In genomic region chr9:50602055-50602845, GRCm38 (mm10) we compare ENCODE assay signal across 8 mouse cellular contexts. TPM values are rescaled to one million over a fixed set of nuclear protein-coding genes. Genes with fewer than 3 reads are reported as not detected.
DNase-seq lines count a peak whose midpoint lies in the region; ATAC-seq lines count a peak whose summit lies in the region.

No protein-coding gene starts in this region.

- no peaks in the 10 kb centered on the region for H3K27me3 ChIP-seq in heart, embryonic 12.5 days (replicated peaks)
- no peaks in the 10 kb centered on the region for H3K27me3 ChIP-seq in embryonic facial prominence, embryonic 12.5 days
- H3K27me3 ChIP-seq in midbrain, embryonic 14.5 days (ENCODE audit: control insufficient read depth, insufficient read depth, low read length), result no peaks in the 10 kb centered on the region

- peak overlapping the region; percentile 91 for H3K9ac ChIP-seq in heart, embryonic 12.5 days
- peak overlapping the region; percentile 79; the same call in 1 of the 2 replicates for H3K9ac ChIP-seq in embryonic facial prominence, embryonic 12.5 days
- no peak overlapping the region; the same call in 1 of the 2 replicates for H3K9ac ChIP-seq in midbrain, embryonic 14.5 days (replicated peaks; ENCODE audit: low read length)

- no peak for DNase-seq in heart, postnatal 25 days (ENCODE audit: low spot score)
- peak; percentile 36 for DNase-seq in kidney, adult 9 months
- no peak for DNase-seq in midbrain, embryonic 14.5 days
- DNase-seq in frontal cortex, adult 2 months (ENCODE audit: extremely low spot score in 1 of 2, low spot score in 1 of 2), result no peak
- DNase-seq in layer of hippocampus, postnatal 25 days (ENCODE audit: extremely low spot score in 1 of 2, low spot score in 1 of 2), result no peak
- DNase-seq in urinary bladder, postnatal 14 days (ENCODE audit: low spot score), result no peak

- peak overlapping the region; percentile 91 for H3K4me3 ChIP-seq in heart, embryonic 12.5 days
- H3K4me3 ChIP-seq in embryonic facial prominence, embryonic 12.5 days, result peak overlapping the region; percentile 84
- H3K4me3 ChIP-seq in midbrain, embryonic 14.5 days (replicated peaks; ENCODE audit: low read depth, low read length), result peak overlapping the region; percentile 86

- no peaks in the 10 kb centered on the region for H3K9me3 ChIP-seq in heart, embryonic 12.5 days (replicated peaks)
- no peaks in the 10 kb centered on the region for H3K9me3 ChIP-seq in embryonic facial prominence, embryonic 12.5 days
- H3K9me3 ChIP-seq in midbrain, embryonic 14.5 days (ENCODE audit: control insufficient read depth, low read length), result no peaks in the 10 kb centered on the region

- H3K4me2 ChIP-seq in heart, embryonic 12.5 days, result peak overlapping the region; percentile 76
- H3K4me2 ChIP-seq in embryonic facial prominence, embryonic 12.5 days (replicated peaks), result peak overlapping the region; percentile 89
- peak overlapping the region; percentile 94 for H3K4me2 ChIP-seq in midbrain, embryonic 14.5 days (ENCODE audit: low read length)

- 72% methylated on average over 7 of the region's 7 CpGs for WGBS in heart, embryonic 12.5 days
- 87% methylated on average over 7 of the region's 7 CpGs for WGBS in embryonic facial prominence, embryonic 12.5 days
- WGBS in midbrain, embryonic 14.5 days, result 91% methylated on average over 7 of the region's 7 CpGs

- intact Hi-C loops in heart, postnatal 25 days (cut with DNase I), result no loop called here

- no peak for ATAC-seq in heart, embryonic 12.5 days (ENCODE audit: insufficient number of reproducible peaks, low FRiP score)
- ATAC-seq in embryonic facial prominence, embryonic 12.5 days (ENCODE audit: insufficient number of reproducible peaks, insufficient read depth, low FRiP score, low TSS enrichment), result no peak
- no peak for ATAC-seq in midbrain, embryonic 14.5 days (ENCODE audit: low FRiP score, low TSS enrichment)

- H3K36me3 ChIP-seq in heart, embryonic 12.5 days, result peaks cover 50% of the 10 kb centered on the region
- H3K36me3 ChIP-seq in embryonic facial prominence, embryonic 12.5 days, result peaks cover 27% of the 10 kb centered on the region
- peaks cover 48% of the 10 kb centered on the region for H3K36me3 ChIP-seq in midbrain, embryonic 14.5 days (ENCODE audit: control insufficient read depth, insufficient read depth, low read length)

- H3K27ac ChIP-seq in heart, embryonic 12.5 days (ENCODE audit: poor library complexity, severe bottlenecking), result 0 out of 2 replicates have a peak overlapping the region, but pooled peaks have one; percentile 43
- H3K27ac ChIP-seq in embryonic facial prominence, embryonic 12.5 days, result no peak overlapping the region
- H3K27ac ChIP-seq in midbrain, embryonic 14.5 days (replicated peaks; ENCODE audit: low read depth, low read length), result no peak overlapping the region

- peaks cover 37% of the 10 kb centered on the region for H3K4me1 ChIP-seq in heart, embryonic 12.5 days (replicated peaks)
- peaks cover 22% of the 10 kb centered on the region for H3K4me1 ChIP-seq in embryonic facial prominence, embryonic 12.5 days
- peaks cover 23% of the 10 kb centered on the region for H3K4me1 ChIP-seq in midbrain, embryonic 14.5 days (ENCODE audit: control insufficient read depth, insufficient read depth, low read length)

RNA-seq across cellular contexts. Expression of gene Sdhd, which starts 1.4 kb away (rescaled TPM):
- 570 and 575 TPM in 2 replicates for polyA plus RNA-seq in heart, embryonic 12.5 days (2016; fragmentation: Nextera tagmentation; extraction: Ambion mirVana)
- 100 to 1,000 TPM; 709 to 741 TPM for total RNA-seq in heart, postnatal 25 days (2021)
- polyA plus RNA-seq in embryonic facial prominence, embryonic 12.5 days (2016; fragmentation: Nextera tagmentation; extraction: Ambion mirVana), result 240 and 246 TPM in 2 replicates
- 234 and 235 TPM in 2 replicates for polyA plus RNA-seq in midbrain, embryonic 14.5 days (2014; fragmentation: Nextera tagmentation; extraction: Ambion mirVana)
- polyA plus RNA-seq in frontal cortex, adult 2 months (2012; rRNA removed), result 150 and 156 TPM in 2 replicates
- 100 to 1,000 TPM; 117 to 132 TPM for total RNA-seq in layer of hippocampus, postnatal 25 days (2021)

RNA-seq across cellular contexts. Expression of gene Timm8b, which starts 1.5 kb away (rescaled TPM):
- 290 and 305 TPM in 2 replicates for polyA plus RNA-seq in heart, embryonic 12.5 days (2016; fragmentation: Nextera tagmentation; extraction: Ambion mirVana)
- 100 to 1,000 TPM; 271 to 273 TPM for total RNA-seq in heart, postnatal 25 days (2021)
- polyA plus RNA-seq in embryonic facial prominence, embryonic 12.5 days (2016; fragmentation: Nextera tagmentation; extraction: Ambion mirVana), result 304 and 322 TPM in 2 replicates
- polyA plus RNA-seq in midbrain, embryonic 14.5 days (2014; fragmentation: Nextera tagmentation; extraction: Ambion mirVana), result 396 and 508 TPM in 2 replicates
- 400 and 414 TPM in 2 replicates for polyA plus RNA-seq in frontal cortex, adult 2 months (2012; rRNA removed)
- 100 to 1,000 TPM; 237 to 253 TPM for total RNA-seq in layer of hippocampus, postnatal 25 days (2021)

RNA-seq across cellular contexts. Expression of gene Pih1d2, which starts 14.9 kb away (rescaled TPM):
- polyA plus RNA-seq in heart, embryonic 12.5 days (2016; fragmentation: Nextera tagmentation; extraction: Ambion mirVana), result 2.5 and 3.0 TPM in 2 replicates
- under 1 TPM; 0.39 to 0.52 TPM for total RNA-seq in heart, postnatal 25 days (2021)
- polyA plus RNA-seq in embryonic facial prominence, embryonic 12.5 days (2016; fragmentation: Nextera tagmentation; extraction: Ambion mirVana), result 4.4 and 4.8 TPM in 2 replicates
- 2.9 and 4.9 TPM in 2 replicates for polyA plus RNA-seq in midbrain, embryonic 14.5 days (2014; fragmentation: Nextera tagmentation; extraction: Ambion mirVana)
- polyA plus RNA-seq in frontal cortex, adult 2 months (2012; rRNA removed), result 3.6 and 5.3 TPM in 2 replicates
- total RNA-seq in layer of hippocampus, postnatal 25 days (2021), result 1 to 10 TPM; 3.3 to 3.4 TPM

RNA-seq across cellular contexts. Expression of gene Nkapd1, which starts 15.0 kb away (rescaled TPM):
- 20.4 and 21.0 TPM in 2 replicates for polyA plus RNA-seq in heart, embryonic 12.5 days (2016; fragmentation: Nextera tagmentation; extraction: Ambion mirVana)
- total RNA-seq in heart, postnatal 25 days (2021), result 10 to 100 TPM; 13.8 to 14.7 TPM
- polyA plus RNA-seq in embryonic facial prominence, embryonic 12.5 days (2016; fragmentation: Nextera tagmentation; extraction: Ambion mirVana), result 28.5 and 31.4 TPM in 2 replicates
- polyA plus RNA-seq in midbrain, embryonic 14.5 days (2014; fragmentation: Nextera tagmentation; extraction: Ambion mirVana), result 24.2 and 25.6 TPM in 2 replicates
- polyA plus RNA-seq in frontal cortex, adult 2 months (2012; rRNA removed), result 14.0 and 15.0 TPM in 2 replicates
- 10 to 100 TPM; 19.3 to 22.8 TPM for total RNA-seq in layer of hippocampus, postnatal 25 days (2021)

RNA-seq across cellular contexts. Expression of gene Tex12, which starts 41.1 kb away (rescaled TPM):
- 0.22 TPM in 1 of 2 replicates, not detected in the other for polyA plus RNA-seq in heart, embryonic 12.5 days (2016; fragmentation: Nextera tagmentation; extraction: Ambion mirVana)
- not detected for total RNA-seq in heart, postnatal 25 days (2021)
- not detected in 2 replicates for polyA plus RNA-seq in embryonic facial prominence, embryonic 12.5 days (2016; fragmentation: Nextera tagmentation; extraction: Ambion mirVana)
- polyA plus RNA-seq in midbrain, embryonic 14.5 days (2014; fragmentation: Nextera tagmentation; extraction: Ambion mirVana), result 0.22 and 0.33 TPM in 2 replicates
- not detected in 2 replicates for polyA plus RNA-seq in frontal cortex, adult 2 months (2012; rRNA removed)
- total RNA-seq in layer of hippocampus, postnatal 25 days (2021), result not detected
